Mouse (Mus musculus) CD8-positive naive resting alpha-beta T cell, adult 57 days (primary cell): Measurements from ENCODE around the gene Clgn. TPM values are rescaled to one million over a fixed set of nuclear protein-coding genes. Genes with fewer than 3 reads are reported as not detected.

Source experiments
- total RNA-seq: library from RNA; stranded (reverse); gene quantifications from one replicate; pipeline ENCODE4 v1.2.4, GENCODE M21; 2023

Clgn gene
- not detected for total RNA-seq

DNA sequence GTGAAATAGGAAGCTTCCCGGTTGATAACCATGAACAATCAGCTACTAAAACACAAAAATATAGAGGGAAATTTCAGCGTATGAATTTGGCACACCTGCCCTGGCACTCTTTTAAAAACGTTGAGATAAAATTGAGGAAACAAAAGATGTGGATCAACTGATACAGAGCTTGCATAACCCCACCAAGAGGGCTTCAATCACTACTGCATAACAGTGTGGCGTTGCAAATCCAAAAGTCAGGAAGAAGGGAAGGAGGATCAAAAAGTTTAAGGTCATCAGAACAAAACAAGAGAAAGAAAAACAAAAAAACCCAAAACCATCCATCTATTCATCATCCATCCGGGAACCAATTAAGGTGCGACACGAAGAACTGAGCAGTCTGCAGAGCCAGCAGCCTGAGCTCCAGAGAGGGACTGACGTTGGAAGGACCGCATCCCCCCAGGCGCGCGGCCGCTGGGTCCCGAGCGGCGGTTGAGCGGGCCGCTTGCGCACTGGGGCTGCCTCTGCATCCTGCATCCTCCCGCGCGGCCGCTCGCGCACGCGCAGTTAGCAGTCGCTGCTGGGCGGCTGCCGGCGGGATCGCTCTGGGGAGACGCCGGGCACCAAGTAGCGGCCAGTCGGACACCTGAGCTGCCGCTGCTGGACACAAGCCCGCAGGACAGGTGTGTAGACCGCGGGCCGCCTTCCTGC lies at the start of gene Clgn:
Clgn (plus strand) TSS at position 552 of the 690 bp plus-strand sequence.

DNA sequence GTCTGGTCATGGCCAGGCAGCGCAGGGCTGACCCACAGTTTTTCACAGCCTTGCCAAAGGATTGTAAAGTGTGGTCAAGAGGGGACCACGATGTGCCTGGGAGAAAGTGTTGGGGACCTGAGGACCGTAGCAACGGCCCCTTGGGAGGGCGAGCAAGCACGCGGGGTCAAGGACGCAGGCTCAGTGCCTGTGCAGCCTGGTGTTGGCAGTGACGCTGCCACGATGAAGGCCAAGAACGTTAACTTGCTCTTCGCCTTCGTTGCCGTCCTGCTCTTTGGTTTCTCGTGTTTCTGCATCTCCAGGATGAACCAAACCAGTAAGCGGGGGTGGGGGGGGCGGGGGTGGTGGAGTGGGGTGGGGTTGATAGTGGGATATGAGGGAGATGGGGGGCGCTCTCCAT lies 41.4 kb upstream of the Clgn start, which contains the start of gene Mgat4d:
Mgat4d (plus strand) TSS at position 209 of the 400 bp plus-strand sequence.

DNA sequence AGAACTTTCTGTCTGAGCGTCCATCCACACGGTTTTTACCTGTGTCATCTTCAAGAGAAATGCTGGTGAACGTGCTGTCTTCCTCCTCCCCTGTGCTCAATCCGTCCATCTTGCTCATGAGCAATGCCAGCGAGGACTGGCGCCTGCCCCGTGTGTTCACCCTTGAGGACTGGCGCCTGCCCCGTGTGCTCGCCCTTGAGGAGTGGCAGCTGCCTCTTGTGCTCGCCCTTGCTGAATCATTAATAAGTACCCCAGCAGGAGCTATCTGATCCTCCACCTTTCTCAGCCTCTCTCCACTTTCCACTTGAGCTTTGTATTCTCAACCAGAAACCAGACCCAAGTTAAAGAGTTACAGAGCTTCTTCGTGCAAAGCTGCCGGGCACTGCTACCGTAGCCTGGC lies 68.6 kb downstream of the Clgn start, which contains the start of gene Scoc:
Scoc (minus strand) TSS at position 170 of the 400 bp plus-strand sequence.

Other genes starting within 250 kb of the Clgn start
- 2.0 TPM for gene Tbc1d9, start 224.5 kb upstream of the Clgn start, total RNA-seq
- not detected for gene Gm10645, start 223.7 kb upstream of the Clgn start, total RNA-seq
- not detected for gene Ucp1, start 99.5 kb upstream of the Clgn start, total RNA-seq
- 11.5 TPM for gene Elmod2, start 57.4 kb upstream of the Clgn start, total RNA-seq
- gene Mgat4d, start 41.4 kb upstream of the Clgn start, total RNA-seq: not detected
- gene Scoc, start 68.5 kb downstream of the Clgn start, total RNA-seq: 24.3 TPM
- gene Olfr370, start 145.9 kb downstream of the Clgn start, total RNA-seq: not detected
- gene Ndufb7, start 176.8 kb downstream of the Clgn start, total RNA-seq: 72.2 TPM
- 253 TPM for gene Tecr, start 218.1 kb downstream of the Clgn start, total RNA-seq
- gene Dnajb1, start 218.3 kb downstream of the Clgn start, total RNA-seq: 107 TPM